ENCODE assay signal across 28 mouse cellular contexts in the genomic region with DNA sequence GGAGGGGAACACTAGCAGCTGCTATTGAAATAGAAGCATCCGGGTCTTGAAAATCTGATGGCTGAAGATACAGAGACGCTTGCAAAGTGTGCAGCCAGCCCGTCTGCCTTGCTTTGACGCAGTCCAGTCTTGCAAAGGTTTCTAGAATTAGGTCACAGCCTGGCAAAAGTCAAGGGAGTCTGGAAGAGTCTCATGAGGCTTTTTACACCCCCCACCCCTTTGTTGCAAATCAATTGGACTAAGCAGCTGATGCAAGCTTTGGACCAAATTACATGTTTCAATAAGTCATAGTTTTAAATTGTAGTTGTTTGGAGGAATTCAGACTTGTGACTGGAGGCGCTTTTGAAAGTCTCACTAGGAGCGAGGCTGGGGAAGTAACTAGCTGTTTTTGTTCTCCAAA. TPM values are rescaled to one million over a fixed set of nuclear protein-coding genes. Genes with fewer than 3 reads are reported as not detected.
A peak's percentile ranks its signal among the peaks of the same experiment; 100 is the strongest.
DNase-seq lines count a peak whose midpoint lies in the region; ATAC-seq lines count a peak whose summit lies in the region.
"Had no signal": no experiment of that assay in that cellular context is flagged by ENCODE, and none has a peak within 500 bp of the region (broad histone marks: within the 10 kb centered on the region; RNA-seq: fewer than 3 reads in every experiment).

No protein-coding gene starts in this region.

- peak; percentile 13 to 27 for DNase-seq in heart, adult 18-20 months
- no peak for DNase-seq in heart, postnatal 4 days
- DNase-seq in retina, postnatal 1 day: peak; percentile 23
- DNase-seq in retina, embryonic 14.5 days (ENCODE audit: low spot score): no peak
- no peak for DNase-seq in embryonic facial prominence, embryonic 10.5 days (ENCODE audit: low spot score)
- peak; percentile 43 for DNase-seq in skeletal muscle tissue, adult 2 months (ENCODE audit: low read depth, low spot score)
- DNase-seq in thymus, postnatal 4 days: no peak
- DNase-seq: adrenal gland, postnatal 25 days; cerebellum, adult 11-12 months; cerebellum, adult 9-11 months; embryo, embryonic 11 days; kidney, adult 8-10 months; layer of hippocampus, adult 9-11 months; liver; lung, embryonic 14.5 days; right cerebral cortex, postnatal 4 days had no signal

- WGBS in embryonic facial prominence, embryonic 10.5 days: 79% methylated on average over 6 of the region's 6 CpGs
- 50% methylated on average over 6 of the region's 6 CpGs for WGBS in intestine, embryonic 15.5 days

- H3K9ac ChIP-seq in intestine, embryonic 15.5 days: no peak overlapping the region
- H3K9ac ChIP-seq: embryonic facial prominence, embryonic 13.5 days; forebrain, embryonic 13.5 days; heart, embryonic 15.5 days; liver, embryonic 14.5 days; lung, embryonic 14.5 days; midbrain, embryonic 15.5 days had no signal

- ATAC-seq in intestine, embryonic 15.5 days: no peak
- ATAC-seq: forebrain, embryonic 13.5 days; hindbrain, embryonic 16.5 days; midbrain, embryonic 15.5 days had no signal

- no peak overlapping the region for H3K4me3 ChIP-seq in embryonic facial prominence, embryonic 10.5 days
- no peak overlapping the region for H3K4me3 ChIP-seq in intestine, embryonic 15.5 days (replicated peaks)
- H3K4me3 ChIP-seq: embryonic facial prominence, embryonic 13.5 days; forebrain, embryonic 13.5 days; heart, embryonic 15.5 days; midbrain, embryonic 10.5 days; midbrain, embryonic 15.5 days had no signal

- H3K4me2 ChIP-seq in intestine, embryonic 15.5 days (replicated peaks): no peak overlapping the region
- H3K4me2 ChIP-seq: embryonic facial prominence, embryonic 13.5 days; forebrain, embryonic 13.5 days; heart, embryonic 15.5 days; lung, embryonic 14.5 days; midbrain, embryonic 15.5 days had no signal

- H3K27me3 ChIP-seq in embryonic facial prominence, embryonic 10.5 days (replicated peaks; ENCODE audit: low read depth, poor library complexity, severe bottlenecking): 0 out of 2 replicates have a peak, but pooled peaks cover 4% of the 10 kb centered on the region
- H3K27me3 ChIP-seq in intestine, embryonic 15.5 days (replicated peaks): no peaks in the 10 kb centered on the region
- H3K27me3 ChIP-seq: CH12.LX; heart, embryonic 15.5 days had no signal

- no peaks in the 10 kb centered on the region for H3K36me3 ChIP-seq in embryonic facial prominence, embryonic 10.5 days (replicated peaks)
- no peaks in the 10 kb centered on the region for H3K36me3 ChIP-seq in intestine, embryonic 15.5 days
- H3K36me3 ChIP-seq: embryonic facial prominence, embryonic 13.5 days; heart, embryonic 15.5 days; midbrain, embryonic 10.5 days; midbrain, embryonic 15.5 days had no signal

- H3K27ac ChIP-seq in embryonic facial prominence, embryonic 10.5 days (replicated peaks): 0 out of 2 replicates have a peak overlapping the region, but pooled peaks have one; percentile 7
- no peak overlapping the region for H3K27ac ChIP-seq in intestine, embryonic 15.5 days
- H3K27ac ChIP-seq: embryonic facial prominence, embryonic 13.5 days; forebrain, embryonic 13.5 days; heart, embryonic 15.5 days; kidney, postnatal 0 days; liver, embryonic 14.5 days; midbrain, embryonic 10.5 days; midbrain, embryonic 15.5 days had no signal

- H3K9me3 ChIP-seq in embryonic facial prominence, embryonic 10.5 days: no peaks in the 10 kb centered on the region
- no peaks in the 10 kb centered on the region for H3K9me3 ChIP-seq in intestine, embryonic 15.5 days
- H3K9me3 ChIP-seq: embryonic facial prominence, embryonic 13.5 days; forebrain, embryonic 13.5 days; heart, embryonic 15.5 days; midbrain, embryonic 15.5 days had no signal

- H3K4me1 ChIP-seq in embryonic facial prominence, embryonic 10.5 days: peaks cover 26% of the 10 kb centered on the region
- H3K4me1 ChIP-seq in intestine, embryonic 15.5 days (replicated peaks): no peaks in the 10 kb centered on the region

RNA-seq across cellular contexts. Expression of a gene that starts 33.0 kb away (rescaled TPM):
- total RNA-seq in heart, adult 18-20 months (2021): 10 to 100 TPM; 21.2 to 26.3 TPM
- total RNA-seq in heart, postnatal 4 days (2021): 10 to 100 TPM; 24.0 to 29.3 TPM
- 19.3 and 20.3 TPM in 2 replicates for polyA plus RNA-seq in embryonic facial prominence, embryonic 10.5 days (2016; fragmentation: Nextera tagmentation; extraction: Ambion mirVana)
- polyA plus RNA-seq in intestine, embryonic 15.5 days (2015; fragmentation: Nextera tagmentation; extraction: Ambion mirVana): 0.58 and 0.63 TPM in 2 replicates
- total RNA-seq: CH12.LX; megakaryocyte progenitor cell, adult 5-6 weeks; neutrophil, adult 5-6 weeks had no signal

Comparison
In these comparisons a context has a peak if more than half of its experiments do, and no peak if none do; other contexts are left out.
1. DNase-seq: peak in heart, adult 18-20 months (2 of 2), retina, postnatal 1 day (single experiment) and skeletal muscle tissue, adult 2 months (single experiment); none in heart, postnatal 4 days (single experiment), retina, embryonic 14.5 days (single experiment), embryonic facial prominence, embryonic 10.5 days (single experiment) and thymus, postnatal 4 days (single experiment).